Mouse (Mus musculus): ENCODE data around the gene 4930522H14Rik.

DNA sequence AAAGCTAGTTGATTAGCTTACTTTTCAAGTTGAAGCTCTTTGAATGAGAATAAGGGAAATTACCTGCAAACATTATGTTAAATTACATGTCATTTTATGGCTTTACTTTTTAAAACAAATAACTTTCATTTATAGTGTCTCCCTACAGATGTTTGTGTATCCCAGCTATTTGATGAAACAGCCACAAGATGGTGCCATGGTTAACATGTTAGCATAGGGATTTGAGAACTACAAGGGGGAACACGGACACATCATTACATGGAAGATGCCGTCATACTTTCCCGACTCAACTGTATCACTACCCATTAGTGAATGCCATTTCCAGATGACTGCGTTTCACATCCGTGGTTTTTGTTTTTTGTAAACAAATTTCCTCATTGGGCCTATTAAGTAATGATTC is 45.8 kb upstream of the 4930522H14Rik start:
- TF ChIP-seq CTCF (IDR thresholded peaks at IDR 0.05; ENCODE audit: low read depth) (peak; percentile 64), EP300 (optimal IDR thresholded peaks at IDR 0.05) (no peak)
